Mouse (Mus musculus) embryonic fibroblast, embryonic 13.5 days (primary cell): Measurements from ENCODE around the gene Dpyd.

Source experiments
- CTCF ChIP-seq: IDR thresholded peaks from 2 replicates; pipeline ENCODE4 v1.5.1; 2011; ENCODE audit warnings: mild to moderate bottlenecking, control low read depth, low read length, moderate library complexity, borderline replicate concordance; ENCODE audit not compliant: insufficient read depth
- POLR2A ChIP-seq: IDR thresholded peaks from 2 replicates; pipeline ENCODE4 v1.6.1; 2011; ENCODE audit warnings: low read depth, mild to moderate bottlenecking, control low read depth, low read length, moderate library complexity

GRCm38 (mm10) chr3:118875871-118876270 is 313.9 kb downstream of the Dpyd start:
- TF ChIP-seq POLR2A (no peak), CTCF (no peak)
